In the genomic region with DNA sequence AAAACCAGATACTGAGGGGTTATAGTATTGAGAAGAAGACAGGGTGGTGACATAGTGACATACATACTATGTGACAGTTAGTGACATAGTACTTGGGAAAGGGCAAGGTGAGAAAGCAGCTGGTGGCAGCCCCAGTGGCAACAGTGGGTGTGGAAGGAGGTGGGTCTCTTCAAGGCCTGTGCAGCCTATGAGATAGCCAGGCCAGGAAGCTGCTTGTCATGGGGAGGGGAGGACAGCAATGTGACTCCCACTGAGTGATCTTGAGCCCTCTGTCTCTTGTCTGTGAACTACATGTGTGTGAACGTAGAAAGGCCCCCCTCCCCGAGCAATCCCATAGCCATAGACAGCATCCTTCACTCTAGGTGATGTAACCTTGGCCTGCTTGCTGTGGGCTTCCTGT, we compare ENCODE assay signal across 27 mouse cellular contexts. TPM values are rescaled to one million over a fixed set of nuclear protein-coding genes. Genes with fewer than 3 reads are reported as not detected.
"Had no signal": no experiment of that assay in that cellular context is flagged by ENCODE, and none has a peak within 500 bp of the region (broad histone marks: within the 10 kb centered on the region; RNA-seq: fewer than 3 reads in every experiment).

No protein-coding gene starts in this region.

- H3K27me3 ChIP-seq: kidney, embryonic 15.5 days; limb, embryonic 15.5 days; midbrain, embryonic 12.5 days; midbrain, embryonic 15.5 days; neural tube, embryonic 12.5 days; neural tube, embryonic 15.5 days had no signal

- H3K36me3 ChIP-seq: kidney, embryonic 15.5 days; limb, embryonic 12.5 days; limb, embryonic 15.5 days; liver, embryonic 12.5 days; midbrain, embryonic 12.5 days; midbrain, embryonic 15.5 days; neural tube, embryonic 12.5 days; neural tube, embryonic 15.5 days had no signal

- H3K4me2 ChIP-seq: kidney, embryonic 15.5 days; limb, embryonic 12.5 days; limb, embryonic 15.5 days; liver, embryonic 12.5 days; lung, embryonic 14.5 days; midbrain, embryonic 12.5 days; midbrain, embryonic 15.5 days; neural tube, embryonic 12.5 days; neural tube, embryonic 15.5 days had no signal

- H3K9me3 ChIP-seq: kidney, embryonic 15.5 days; limb, embryonic 12.5 days; limb, embryonic 15.5 days; liver, embryonic 12.5 days; midbrain, embryonic 12.5 days; midbrain, embryonic 15.5 days; neural tube, embryonic 12.5 days; neural tube, embryonic 15.5 days had no signal

- H3K9ac ChIP-seq: kidney, embryonic 15.5 days; limb, embryonic 12.5 days; limb, embryonic 15.5 days; liver, embryonic 12.5 days; lung, embryonic 14.5 days; midbrain, embryonic 12.5 days; midbrain, embryonic 15.5 days; neural tube, embryonic 12.5 days; neural tube, embryonic 15.5 days had no signal

- H3K4me1 ChIP-seq: kidney, embryonic 15.5 days; limb, embryonic 12.5 days; limb, embryonic 15.5 days; liver, embryonic 12.5 days; midbrain, embryonic 12.5 days; midbrain, embryonic 15.5 days; neural tube, embryonic 12.5 days; neural tube, embryonic 15.5 days had no signal

- H3K4me3 ChIP-seq: kidney, embryonic 15.5 days; limb, embryonic 12.5 days; limb, embryonic 15.5 days; liver, embryonic 12.5 days; midbrain, embryonic 12.5 days; midbrain, embryonic 15.5 days; neural tube, embryonic 12.5 days; neural tube, embryonic 15.5 days had no signal

- ATAC-seq: liver, embryonic 12.5 days; lung, postnatal 0 days; midbrain, embryonic 15.5 days had no signal

- H3K27ac ChIP-seq: kidney, embryonic 15.5 days; limb, embryonic 12.5 days; limb, embryonic 15.5 days; liver, embryonic 12.5 days; macrophage; midbrain, embryonic 12.5 days; midbrain, embryonic 15.5 days; neural tube, embryonic 12.5 days; neural tube, embryonic 15.5 days; stomach, postnatal 0 days had no signal

- DNase-seq: kidney, adult 8-10 months; kidney, postnatal 10 days; kidney, postnatal 36 days; layer of hippocampus, postnatal 36 days; left cerebral cortex, postnatal 4 days; lung, embryonic 14.5 days; right cerebral cortex, adult 18-20 months; right cerebral cortex, postnatal 14 days; right cerebral cortex, postnatal 4 days; thymus, adult 2 months; thymus, postnatal 25 days had no signal

RNA-seq across cellular contexts. Expression of gene Hand1, which starts 43.5 kb away (rescaled TPM):
- total RNA-seq: layer of hippocampus, adult 8-10 months; layer of hippocampus, postnatal 10 days; layer of hippocampus, postnatal 36 days; left cerebral cortex, adult 8-10 months; left cerebral cortex, postnatal 14 days; left cerebral cortex, postnatal 4 days; megakaryocyte, adult 5-6 weeks had no signal
- polyA plus RNA-seq: lung, embryonic 14.5 days; lung, postnatal 0 days; macrophage; midbrain, embryonic 12.5 days; midbrain, embryonic 15.5 days; neural tube, embryonic 15.5 days had no signal
